Mouse (Mus musculus) kidney, adult 2 months (tissue): ENCODE data around the gene Adprhl1.

ENCODE experiments used
- CTCF ChIP-seq: fragments of 200-500 bp; conservative IDR thresholded peaks from 2 replicates; pipeline ENCODE4 v1.5.1; 2011; ENCODE audit warnings: low read depth, mild to moderate bottlenecking, control low read depth, low read length, moderate library complexity, mixed read lengths; ENCODE audit not compliant: insufficient read depth, insufficient read length
- POLR2A ChIP-seq: fragments of 200-500 bp; IDR thresholded peaks from one replicate; pipeline ENCODE4 v1.6.1; 2011; ENCODE audit warnings: low read depth, low read length, control low read depth

DNA sequence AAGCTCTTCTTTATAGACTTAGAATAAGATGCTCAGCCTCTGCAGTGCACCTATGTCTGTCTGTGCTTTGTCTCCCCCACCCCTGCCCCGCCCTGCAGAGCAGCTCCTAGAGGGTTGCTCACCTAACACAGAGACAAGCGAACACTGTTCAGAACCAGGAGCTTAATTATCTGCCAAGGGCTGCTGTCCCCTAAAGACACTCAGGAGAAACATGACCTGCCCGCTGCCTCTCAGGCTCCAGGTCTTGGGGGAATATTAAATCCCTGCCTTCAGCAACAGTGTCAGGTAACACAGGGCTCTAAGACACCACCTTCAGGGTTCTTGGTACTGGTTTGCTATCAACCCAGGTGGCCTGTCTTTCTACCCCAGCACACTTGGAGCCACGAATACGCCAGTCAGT, 549 bp downstream of the Adprhl1 start:
- TF ChIP-seq POLR2A = no peak
- no peak for TF ChIP-seq CTCF
